Mouse (Mus musculus): Measurements from ENCODE around the gene Eri3.
A peak's percentile ranks its signal among the peaks of the same experiment; 100 is the strongest.

The Eri3 gene

GRCm38 (mm10) chr4:117664411-117665137 is 114.4 kb downstream of the Eri3 start:
- DNase-seq, result no peak

GRCm38 (mm10) chr4:117665531-117665930 is 115.4 kb downstream of the Eri3 start:
- DNase-seq, result no peak

- DNase-seq, result no peak
Measured at GRCm38 (mm10) chr4:117666054-117666453, 115.9 kb downstream of the Eri3 start.

- DNase-seq, result no peak
Measured at GRCm38 (mm10) chr4:117669874-117670273, 119.7 kb downstream of the Eri3 start.

- DNase-seq, result no peak
Measured at GRCm38 (mm10) chr4:117672042-117672441, 121.9 kb downstream of the Eri3 start.

- DNase-seq, result no peak
Measured at GRCm38 (mm10) chr4:117673901-117674300, 123.7 kb downstream of the Eri3 start.

GRCm38 (mm10) chr4:117676903-117677302 is 126.7 kb downstream of the Eri3 start:
- peak; percentile 86 for DNase-seq

- DNase-seq, result no peak
Measured at GRCm38 (mm10) chr4:117680963-117681362, 130.8 kb downstream of the Eri3 start.

- peak; percentile 88 for DNase-seq
Measured at GRCm38 (mm10) chr4:117681931-117682461, 131.8 kb downstream of the Eri3 start, which contains the start of gene Dmap1. TSS of gene Dmap1 (minus strand) at chr4:117682273.

GRCm38 (mm10) chr4:117682463-117682862 is 132.3 kb downstream of the Eri3 start:
- DNase-seq, result no peak

GRCm38 (mm10) chr4:117683048-117683768 is 133.0 kb downstream of the Eri3 start:
- no peak for DNase-seq

- DNase-seq, result no peak
Measured at GRCm38 (mm10) chr4:117686354-117686753, 136.2 kb downstream of the Eri3 start.

GRCm38 (mm10) chr4:117705361-117705760 is 155.2 kb downstream of the Eri3 start:
- peak; percentile 48 for DNase-seq

GRCm38 (mm10) chr4:117708780-117709550 is 158.8 kb downstream of the Eri3 start:
- peak; percentile 13 for DNase-seq

- no peak for DNase-seq
Measured at GRCm38 (mm10) chr4:117712314-117712713, 162.1 kb downstream of the Eri3 start.

GRCm38 (mm10) chr4:117713303-117714098 is 163.3 kb downstream of the Eri3 start:
- no peak for DNase-seq
